Mouse (Mus musculus) splenic B cell, adult 2 months (primary cell): ENCODE data around the gene 4933427D14Rik.
A peak's percentile ranks its signal among the peaks of the same experiment; 100 is the strongest.
"Not testable (repeated sequence)": the region's sequence is repeated elsewhere in the genome, so short reads cannot be mapped to it uniquely, and the experiment has no call there.

Source experiments
- DNase-seq: peaks from one replicate; pipeline ENCODE4 v3.0.0-alpha.2; 2011; ENCODE audit warnings: low read depth, low spot score
- H3K27me3 ChIP-seq: 2 replicates; pipeline ENCODE4 v1.6.1; 2012; ENCODE audit warnings: mild to moderate bottlenecking, low read length, moderate library complexity, mixed read lengths; ENCODE audit not compliant: control insufficient read depth, poor library complexity, insufficient read depth, severe bottlenecking
- H3K36me3 ChIP-seq: 2 replicates; pipeline ENCODE4 v1.6.1; 2012; ENCODE audit warnings: mild to moderate bottlenecking, low read length, moderate library complexity, mixed read lengths; ENCODE audit not compliant: control insufficient read depth, poor library complexity, insufficient read depth, severe bottlenecking

The 4933427D14Rik gene

GRCm38 (mm10) chr11:72175966-72176365 lies 31.3 kb downstream of the 4933427D14Rik start:
- DNase-seq: no peak
- Histone ChIP-seq H3K36me3 (peaks cover 10% of the 10 kb centered on the region), H3K27me3 (no peaks in the 10 kb centered on the region)

DNA sequence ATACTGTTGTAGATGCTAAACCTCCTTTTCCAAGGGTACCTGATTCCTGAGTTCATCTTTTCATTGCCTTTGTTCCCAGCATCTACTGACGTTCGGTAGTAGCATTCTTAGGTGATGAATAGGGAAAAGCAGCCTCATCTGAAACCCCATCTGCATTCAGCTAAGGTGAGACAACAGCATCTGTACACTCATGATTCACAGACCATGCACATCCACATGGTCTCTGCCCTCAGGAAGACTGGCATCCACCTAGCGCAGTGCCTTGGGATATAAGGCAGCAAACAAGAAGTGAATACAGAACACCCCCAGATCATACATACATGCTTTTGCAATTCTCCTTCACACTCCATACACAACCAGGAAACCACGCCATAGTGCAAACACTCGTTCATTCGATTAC lies 32.5 kb downstream of the 4933427D14Rik start:
- Histone ChIP-seq H3K36me3 (peaks cover 9% of the 10 kb centered on the region), H3K27me3 (no peaks in the 10 kb centered on the region)
- DNase-seq: no peak

- no peak for DNase-seq
- Histone ChIP-seq H3K36me3 (peaks cover 9% of the 10 kb centered on the region), H3K27me3 (no peaks in the 10 kb centered on the region)
Measured at GRCm38 (mm10) chr11:72173506-72173905, 33.8 kb downstream of the 4933427D14Rik start.

GRCm38 (mm10) chr11:72171906-72172305 lies 35.4 kb downstream of the 4933427D14Rik start:
- not testable (repeated sequence) for H3K36me3 ChIP-seq

DNA sequence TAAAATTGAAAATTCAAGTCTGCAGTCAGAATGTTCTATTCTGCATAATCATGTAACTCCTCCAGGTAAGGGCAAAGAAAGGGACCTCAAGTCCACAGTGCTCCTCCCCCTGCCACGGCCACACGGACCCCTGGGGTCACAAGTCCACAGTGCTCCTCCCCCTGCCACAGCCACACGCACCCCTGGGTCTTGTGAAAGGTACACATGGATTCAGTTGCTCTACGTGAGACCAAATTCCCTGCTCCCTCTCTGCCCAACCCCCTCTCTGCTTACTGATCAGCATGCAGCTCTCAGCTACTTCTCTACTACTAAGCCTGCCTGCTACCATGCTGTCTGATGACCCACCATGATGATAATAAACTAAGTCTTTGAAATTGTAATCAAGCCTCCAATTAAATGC lies 37.4 kb downstream of the 4933427D14Rik start:
- Histone ChIP-seq H3K36me3 (peaks cover 6% of the 10 kb centered on the region; the same call in 1 of the 2 replicates), H3K27me3 (no peaks in the 10 kb centered on the region)
- no peak for DNase-seq

More at GRCm38 (mm10) chr11:72171906-72172305, 35.4 kb downstream of the 4933427D14Rik start:
- not testable (repeated sequence) for DNase-seq, H3K27me3 ChIP-seq

- no peaks in the 10 kb centered on the region for H3K27me3 ChIP-seq
- peaks cover 8% of the 10 kb centered on the region for H3K36me3 ChIP-seq
- no peak for DNase-seq
Measured at GRCm38 (mm10) chr11:72163198-72163597, 44.1 kb downstream of the 4933427D14Rik start.

- Histone ChIP-seq H3K27me3 (no peaks in the 10 kb centered on the region), H3K36me3 (peaks cover 2% of the 10 kb centered on the region; the same call in 1 of the 2 replicates)
- no peak for DNase-seq
Measured at GRCm38 (mm10) chr11:72156624-72157023, 50.6 kb downstream of the 4933427D14Rik start.

DNA sequence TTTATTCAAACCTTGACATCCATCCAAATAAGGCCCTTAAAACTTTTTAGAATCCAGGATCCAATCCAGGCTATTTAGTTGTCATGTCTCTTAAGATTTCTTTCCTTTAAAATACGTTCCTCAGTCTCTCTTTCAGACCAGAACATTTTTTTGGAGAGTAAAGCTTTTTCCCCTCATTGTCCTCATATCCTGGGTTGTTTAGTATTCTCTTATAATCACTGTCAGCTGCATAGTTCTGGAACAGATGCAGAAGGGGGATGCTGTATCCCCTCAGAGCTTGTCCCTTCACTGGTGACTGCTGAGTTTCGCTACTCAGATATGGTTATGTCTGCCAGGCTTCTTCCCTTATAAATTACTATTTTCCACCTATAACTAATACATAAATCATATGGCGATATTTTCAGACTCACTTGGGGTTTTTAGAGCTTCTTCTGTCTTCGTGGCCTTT lies 51.3 kb downstream of the 4933427D14Rik start:
- Histone ChIP-seq H3K36me3 (peaks cover 2% of the 10 kb centered on the region; the same call in 1 of the 2 replicates), H3K27me3 (no peaks in the 10 kb centered on the region)
- no peak for DNase-seq

GRCm38 (mm10) chr11:72155186-72155980 lies 51.9 kb downstream of the 4933427D14Rik start:
- Histone ChIP-seq H3K36me3 (peaks cover 2% of the 10 kb centered on the region; the same call in 1 of the 2 replicates), H3K27me3 (no peaks in the 10 kb centered on the region)
- DNase-seq: no peak

DNA sequence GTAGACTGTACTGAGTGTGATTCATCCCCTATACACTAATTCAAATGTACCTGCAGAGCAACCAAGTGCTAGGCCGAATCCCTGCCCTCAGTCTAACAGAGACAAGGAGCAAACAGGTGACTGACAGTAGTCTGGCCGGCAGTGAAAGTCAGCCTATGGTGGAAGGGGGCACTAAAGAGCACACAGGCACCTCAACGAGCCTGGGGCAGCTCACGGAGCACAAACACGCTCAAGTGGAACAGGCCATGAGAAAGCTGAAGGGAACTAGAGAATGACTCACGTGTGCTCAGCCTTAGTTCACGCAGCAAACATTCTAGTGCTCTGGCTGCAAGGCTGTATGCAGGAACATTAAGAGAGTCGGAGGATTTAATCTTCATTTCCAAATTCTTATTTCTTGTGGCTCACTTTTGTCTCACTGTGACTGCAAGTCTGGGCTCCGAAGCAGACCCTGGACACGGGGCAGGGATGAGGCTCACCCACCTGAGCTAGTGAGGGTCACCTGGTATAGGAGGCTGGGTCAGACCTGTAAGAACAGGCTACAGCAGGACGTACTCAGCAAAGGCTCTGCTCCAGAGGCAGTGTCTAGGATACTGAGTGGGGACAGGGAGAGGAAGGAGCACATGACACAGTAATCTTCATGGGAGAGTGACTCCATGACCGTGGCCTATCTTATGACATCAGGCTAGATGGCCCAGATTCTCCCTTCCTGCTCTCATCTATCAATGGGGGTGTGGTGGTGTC lies 54.0 kb downstream of the 4933427D14Rik start:
- Histone ChIP-seq H3K36me3 (peaks cover 2% of the 10 kb centered on the region; the same call in 1 of the 2 replicates), H3K27me3 (no peaks in the 10 kb centered on the region)
- DNase-seq: peak; percentile 21

DNA sequence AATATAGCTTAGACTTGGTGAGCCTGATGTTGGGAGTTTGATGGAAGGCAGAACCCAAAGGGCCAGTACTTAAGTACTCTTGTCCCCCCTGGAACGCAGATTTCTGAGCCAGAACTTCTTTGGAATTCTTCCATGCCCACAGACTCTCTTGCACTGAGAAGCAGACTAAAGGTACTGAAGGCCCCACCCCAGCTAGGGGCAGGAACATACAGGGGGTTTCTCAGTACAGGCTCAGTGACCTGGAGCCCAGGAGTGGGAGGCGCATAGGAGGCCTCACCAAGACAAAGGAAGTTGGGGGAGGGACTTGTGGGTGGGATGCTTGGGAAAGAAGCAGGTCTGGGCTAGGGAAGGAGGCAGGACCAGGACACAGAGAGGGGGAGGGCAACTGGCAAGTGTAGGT lies 56.1 kb downstream of the 4933427D14Rik start:
- no peak for DNase-seq
- peaks cover 2% of the 10 kb centered on the region; the same call in 1 of the 2 replicates for H3K36me3 ChIP-seq
- no peaks in the 10 kb centered on the region for H3K27me3 ChIP-seq

DNA sequence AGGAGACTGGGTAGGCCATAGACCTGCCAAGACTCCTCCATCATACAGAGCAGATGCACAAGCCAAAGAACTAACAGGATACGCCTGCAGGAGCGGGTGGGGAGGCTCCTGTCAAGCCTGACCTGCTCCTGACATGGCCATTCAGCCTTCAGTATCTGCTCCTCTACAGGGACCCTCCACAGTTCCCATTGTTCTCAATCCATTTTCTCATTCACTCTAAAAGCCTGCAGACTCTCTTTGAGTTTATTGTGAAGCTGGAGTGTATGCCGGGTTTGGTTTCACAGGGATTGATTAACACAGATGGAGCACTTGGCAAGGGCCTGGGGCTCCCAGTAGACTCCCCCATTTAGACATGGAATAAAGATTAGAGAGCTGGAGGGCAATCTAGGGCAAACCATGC lies 59.3 kb downstream of the 4933427D14Rik start:
- no peaks in the 10 kb centered on the region for H3K36me3 ChIP-seq
- no peak for DNase-seq
- no peaks in the 10 kb centered on the region for H3K27me3 ChIP-seq

GRCm38 (mm10) chr11:72145877-72146248 lies 61.4 kb downstream of the 4933427D14Rik start:
- DNase-seq: no peak
- Histone ChIP-seq H3K36me3 (no peaks in the 10 kb centered on the region), H3K27me3 (no peaks in the 10 kb centered on the region)

DNA sequence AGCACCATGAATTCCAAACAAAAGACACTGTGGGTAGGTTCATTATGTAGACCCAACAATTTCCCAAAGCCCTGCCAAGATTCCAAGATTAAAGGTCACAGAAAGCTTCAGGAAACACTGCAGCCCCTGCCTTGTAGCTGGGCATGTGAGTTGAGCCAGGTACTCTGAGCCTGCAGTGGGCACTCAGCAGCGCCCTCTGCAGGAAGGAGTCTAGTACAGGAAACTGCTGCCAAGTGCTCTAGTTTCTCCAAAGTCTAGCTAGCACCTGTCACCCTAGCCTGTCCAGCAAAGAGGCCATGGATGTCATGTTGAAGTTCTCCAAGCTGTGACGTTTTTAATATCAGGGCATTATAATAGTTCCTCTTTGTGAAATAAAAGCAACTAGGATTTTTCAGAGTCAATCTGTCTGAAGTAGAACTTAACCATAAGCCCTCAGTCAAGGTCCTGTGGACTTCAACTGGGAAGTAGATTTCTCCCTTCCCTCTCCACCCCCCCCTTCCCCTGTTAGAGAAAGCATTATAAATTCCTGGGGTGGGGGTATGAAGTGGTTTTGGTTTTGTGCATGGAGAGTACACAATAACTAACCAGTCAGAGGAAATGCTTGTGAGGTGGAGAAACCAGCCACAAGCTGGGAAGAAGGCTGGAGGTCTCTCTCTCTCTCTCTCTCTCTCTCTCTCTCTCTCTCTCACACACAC lies 61.9 kb downstream of the 4933427D14Rik start:
- DNase-seq: peak; percentile 40
- no peaks in the 10 kb centered on the region for H3K36me3 ChIP-seq
- H3K27me3 ChIP-seq: no peaks in the 10 kb centered on the region
